Mouse (Mus musculus) liver, embryonic 14.5 days (tissue): ENCODE measurements around the gene Ajm1.

Experiments used
- CTCF ChIP-seq: IDR thresholded peaks from 2 replicates; pipeline ENCODE4 v1.5.1; 2016; ENCODE audit warnings: antibody characterized with exemption, low read depth, control low read depth
- EP300 ChIP-seq: IDR thresholded peaks from 2 replicates; pipeline ENCODE4 v1.6.1; 2016; ENCODE audit warnings: antibody characterized with exemption, low read depth

GRCm38 (mm10) chr2:25602526-25602925, 21.0 kb upstream of the Ajm1 start:
- TF ChIP-seq CTCF = no peak
- TF ChIP-seq EP300 = no peak
